Mouse (Mus musculus) layer of hippocampus, postnatal 36 days (tissue): ENCODE data around the gene Pex6. TPM values are rescaled to one million over a fixed set of nuclear protein-coding genes. Genes with fewer than 3 reads are reported as not detected.

Experiments used
- total RNA-seq, 2 experiments: library from RNA; stranded (reverse); gene quantifications; 2 replicates each; pipeline ENCODE4 v1.2.3; 2021

The Pex6 gene
- total RNA-seq, 2 experiments from 2014 or later = 54.6 to 56.6 TPM

Other genes starting within 250 kb of the Pex6 start
- gene Ttbk1, start 223.8 kb upstream of the Pex6 start, total RNA-seq = 100 to 1,000 TPM; 114 to 118 TPM
- 1 to 10 TPM; 4.9 to 7.1 TPM for gene Dnph1, start 214.8 kb upstream of the Pex6 start, total RNA-seq
- gene Cul9, start 165.1 kb upstream of the Pex6 start, total RNA-seq = 10 to 100 TPM; 56.0 to 59.4 TPM
- 10 to 100 TPM; 82.3 to 83.6 TPM for gene Srf, start 155.3 kb upstream of the Pex6 start, total RNA-seq
- gene Ptk7, start 82.0 kb upstream of the Pex6 start, total RNA-seq = 1 to 10 TPM; 8.5 to 9.6 TPM
- gene Klc4, start 65.4 kb upstream of the Pex6 start, total RNA-seq = 10 to 100 TPM; 19.0 to 19.7 TPM
- gene Mrpl2, start 65.2 kb upstream of the Pex6 start, total RNA-seq = 10 to 100 TPM; 45.3 to 50.7 TPM
- gene Cul7, start 61.1 kb upstream of the Pex6 start, total RNA-seq = 10 to 100 TPM; 18.4 to 20.0 TPM
- 10 to 100 TPM; 14.5 to 15.4 TPM for gene Rrp36, start 37.1 kb upstream of the Pex6 start, total RNA-seq
- gene Mea1, start 32.7 kb upstream of the Pex6 start, total RNA-seq = 100 to 1,000 TPM in 1 of 2 experiments, 10 to 100 TPM in 1; 97.6 to 100 TPM
- 100 to 1,000 TPM; 166 to 167 TPM for gene Klhdc3, start 30.5 kb upstream of the Pex6 start, total RNA-seq
- gene Ppp2r5d, start 6.4 kb upstream of the Pex6 start, total RNA-seq = 10 to 100 TPM; 86.5 to 91.9 TPM
- gene Gnmt, start 17.7 kb downstream of the Pex6 start, total RNA-seq = not detected
- gene Cnpy3, start 40.8 kb downstream of the Pex6 start, total RNA-seq = 10 to 100 TPM; 64.0 to 68.6 TPM
- gene Ptcra, start 52.2 kb downstream of the Pex6 start, total RNA-seq = under 1 TPM in 1 of 2 experiments, not detected in 1; 0.30 TPM
- gene 2310039H08Rik, start 61.2 kb downstream of the Pex6 start, total RNA-seq = 1 to 10 TPM; 6.6 to 9.4 TPM
- gene Rpl7l1, start 71.2 kb downstream of the Pex6 start, total RNA-seq = 10 to 100 TPM; 47.2 to 53.8 TPM
- 10 to 100 TPM; 48.2 to 62.2 TPM for gene Bicral, start 147.0 kb downstream of the Pex6 start, total RNA-seq
- gene Tbcc, start 179.2 kb downstream of the Pex6 start, total RNA-seq = 10 to 100 TPM; 29.0 to 32.8 TPM
- gene Prph2, start 199.0 kb downstream of the Pex6 start, total RNA-seq = not detected